Comparison of ENCODE assay signal across 8 mouse cellular contexts in the genomic region with DNA sequence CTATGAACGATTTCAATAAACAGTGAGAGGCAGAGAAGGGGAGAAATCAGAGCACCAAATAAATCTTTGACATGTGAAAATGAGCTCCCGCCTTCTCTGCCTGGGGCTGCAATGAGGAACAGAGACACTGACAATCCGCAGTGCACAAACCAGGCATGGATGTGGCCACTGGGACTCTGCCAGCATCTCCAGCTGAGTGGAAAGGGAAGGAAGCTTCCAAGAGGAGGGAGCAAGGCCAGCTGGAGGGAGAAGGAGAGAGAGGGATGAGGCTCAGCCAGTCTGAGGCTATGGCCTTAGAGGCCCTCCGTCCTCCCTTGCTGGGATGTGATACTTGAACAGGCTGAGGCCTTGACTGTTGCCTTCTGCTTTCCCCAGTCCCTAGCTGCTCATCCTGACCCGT.
DNase-seq lines count a peak whose midpoint lies in the region; ATAC-seq lines count a peak whose summit lies in the region.

No protein-coding gene starts in this region.

- no peak overlapping the region for H3K27ac ChIP-seq in heart, embryonic 12.5 days (ENCODE audit: poor library complexity, severe bottlenecking)
- peak overlapping the region; percentile 80 for H3K27ac ChIP-seq in embryonic facial prominence, embryonic 13.5 days
- H3K27ac ChIP-seq in kidney, embryonic 16.5 days (ENCODE audit: low read length) = peak overlapping the region; percentile 56; the same call in 1 of the 2 replicates
- H3K27ac ChIP-seq in stomach, embryonic 14.5 days (ENCODE audit: low read length) = peak overlapping the region; percentile 85

- H3K4me3 ChIP-seq in heart, embryonic 12.5 days = no peak overlapping the region
- H3K4me3 ChIP-seq in embryonic facial prominence, embryonic 13.5 days = no peak overlapping the region
- no peak overlapping the region for H3K4me3 ChIP-seq in kidney, embryonic 16.5 days (ENCODE audit: low read length)
- H3K4me3 ChIP-seq in stomach, embryonic 14.5 days (ENCODE audit: low read depth, low read length) = no peak overlapping the region

- H3K4me2 ChIP-seq in heart, embryonic 12.5 days = no peak overlapping the region
- H3K4me2 ChIP-seq in embryonic facial prominence, embryonic 13.5 days = no peak overlapping the region
- no peak overlapping the region for H3K4me2 ChIP-seq in kidney, embryonic 16.5 days (replicated peaks; ENCODE audit: low read depth, low read length)
- no peak overlapping the region for H3K4me2 ChIP-seq in stomach, embryonic 14.5 days (replicated peaks; ENCODE audit: low read depth, low read length)

- WGBS in heart, embryonic 12.5 days = 59% methylated on average over 5 of the region's 5 CpGs
- 50% methylated on average over 5 of the region's 5 CpGs for WGBS in embryonic facial prominence, embryonic 13.5 days
- 50% methylated on average over 5 of the region's 5 CpGs for WGBS in kidney, embryonic 16.5 days
- WGBS in stomach, embryonic 14.5 days = 40% methylated on average over 5 of the region's 5 CpGs

- peak; percentile 80 to 82 for DNase-seq in heart, adult 18-20 months
- DNase-seq in 3T3-L1 (ENCODE audit: low read depth, low spot score) = peak; percentile 64
- DNase-seq in embryo, embryonic 9.5 days (ENCODE audit: extremely low spot score) = no peak

- no peak for ATAC-seq in heart, embryonic 12.5 days (ENCODE audit: insufficient number of reproducible peaks, low FRiP score)
- ATAC-seq in embryonic facial prominence, embryonic 13.5 days (ENCODE audit: insufficient number of reproducible peaks, insufficient read depth, low FRiP score, low TSS enrichment, low read depth) = no peak
- 0 out of 2 replicates have a peak, but pooled peaks have one; percentile 50 for ATAC-seq in kidney, embryonic 16.5 days (ENCODE audit: low FRiP score, low TSS enrichment)
- ATAC-seq in stomach, embryonic 14.5 days (ENCODE audit: insufficient number of reproducible peaks, insufficient read depth, low FRiP score, low read depth) = peak; percentile 78
- ATAC-seq in CD4-positive, CD25-positive, alpha-beta regulatory T cell, adult 4 months = no peak

- no peak overlapping the region for H3K9ac ChIP-seq in heart, embryonic 12.5 days
- peak overlapping the region; percentile 27; the same call in 1 of the 2 replicates for H3K9ac ChIP-seq in embryonic facial prominence, embryonic 13.5 days
- H3K9ac ChIP-seq in kidney, embryonic 16.5 days (replicated peaks; ENCODE audit: low read length) = no peak overlapping the region
- H3K9ac ChIP-seq in stomach, embryonic 14.5 days (replicated peaks; ENCODE audit: low read depth, low read length) = no peak overlapping the region

- H3K27me3 ChIP-seq in heart, embryonic 12.5 days (replicated peaks) = no peaks in the 10 kb centered on the region
- no peaks in the 10 kb centered on the region for H3K27me3 ChIP-seq in embryonic facial prominence, embryonic 13.5 days
- no peaks in the 10 kb centered on the region for H3K27me3 ChIP-seq in kidney, embryonic 16.5 days (ENCODE audit: insufficient read depth, low read length)
- H3K27me3 ChIP-seq in stomach, embryonic 14.5 days (ENCODE audit: control insufficient read depth, insufficient read depth, low read length) = no peaks in the 10 kb centered on the region

- H3K4me1 ChIP-seq in heart, embryonic 12.5 days (replicated peaks) = peaks cover 18% of the 10 kb centered on the region
- peaks cover 65% of the 10 kb centered on the region for H3K4me1 ChIP-seq in embryonic facial prominence, embryonic 13.5 days
- H3K4me1 ChIP-seq in kidney, embryonic 16.5 days (ENCODE audit: insufficient read depth, low read length) = peaks cover 28% of the 10 kb centered on the region
- H3K4me1 ChIP-seq in stomach, embryonic 14.5 days (ENCODE audit: control insufficient read depth, insufficient read depth, low read length) = peaks cover 50% of the 10 kb centered on the region

- H3K9me3 ChIP-seq in heart, embryonic 12.5 days (replicated peaks) = peaks cover 11% of the 10 kb centered on the region
- H3K9me3 ChIP-seq in embryonic facial prominence, embryonic 13.5 days = no peaks in the 10 kb centered on the region
- H3K9me3 ChIP-seq in kidney, embryonic 16.5 days (ENCODE audit: low read length) = peaks cover 6% of the 10 kb centered on the region; the same call in 1 of the 2 replicates
- H3K9me3 ChIP-seq in stomach, embryonic 14.5 days (ENCODE audit: control insufficient read depth, low read depth, low read length) = no peaks in the 10 kb centered on the region

- no peaks in the 10 kb centered on the region for H3K36me3 ChIP-seq in heart, embryonic 12.5 days
- no peaks in the 10 kb centered on the region for H3K36me3 ChIP-seq in embryonic facial prominence, embryonic 13.5 days
- no peaks in the 10 kb centered on the region for H3K36me3 ChIP-seq in kidney, embryonic 16.5 days (ENCODE audit: insufficient read depth, low read length)
- H3K36me3 ChIP-seq in stomach, embryonic 14.5 days (ENCODE audit: control insufficient read depth, insufficient read depth, low read length) = no peaks in the 10 kb centered on the region

Comparison
In these comparisons a context has a peak if more than half of its experiments do, and no peak if none do; other contexts are left out.
1. ATAC-seq: peak in kidney, embryonic 16.5 days (single experiment) and stomach, embryonic 14.5 days (single experiment); none in heart, embryonic 12.5 days (single experiment), embryonic facial prominence, embryonic 13.5 days (single experiment) and CD4-positive, CD25-positive, alpha-beta regulatory T cell, adult 4 months (single experiment).